Mouse (Mus musculus) spleen, adult 2 months (tissue): Measurements from ENCODE around the gene Lipc.

Experiments used
- CTCF ChIP-seq: fragments of 200-500 bp; IDR thresholded peaks from 2 replicates; pipeline ENCODE4 v1.5.1; 2011; ENCODE audit warnings: mild to moderate bottlenecking, inconsistent platforms; ENCODE audit not compliant: insufficient read depth, insufficient read length, insufficient replicate concordance; ENCODE audit errors: extremely low read depth
- POLR2A ChIP-seq: fragments of 200-500 bp; IDR thresholded peaks from 2 replicates; pipeline ENCODE4 v1.6.1; 2011; ENCODE audit warnings: low read depth, low read length, inconsistent platforms

DNA sequence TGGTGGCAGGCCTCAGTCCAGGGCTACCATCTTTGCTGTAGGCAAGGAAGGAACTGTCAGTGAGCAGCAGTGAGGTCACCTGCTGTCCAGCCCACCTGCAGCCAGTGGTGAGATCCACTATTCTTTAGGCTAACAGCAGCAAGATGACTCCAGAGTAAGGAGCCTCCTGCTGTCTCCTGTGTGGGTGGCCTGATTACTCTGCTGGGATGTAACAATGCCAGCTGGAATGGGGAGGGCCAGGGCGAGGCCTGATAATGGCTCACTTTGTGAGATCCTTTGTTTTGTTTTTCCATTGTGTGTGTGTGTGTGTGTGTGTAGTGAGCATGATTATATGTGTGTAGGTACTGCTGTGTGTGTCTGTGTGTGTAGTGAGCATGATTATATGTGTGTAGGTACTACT lies 134.6 kb downstream of the Lipc start:
- TF ChIP-seq CTCF (no peak), POLR2A (no peak)
